Mouse (Mus musculus): ENCODE measurements around the gene Irf2bp1.

Gene Irf2bp1

GRCm38 (mm10) chr7:19000421-19000820 is 3.4 kb upstream of the Irf2bp1 start:
- DNase-seq (ENCODE audit: extremely low spot score, low read depth, low spot score): no peak

GRCm38 (mm10) chr7:19001066-19001806 is 2.6 kb upstream of the Irf2bp1 start:
- no peak for DNase-seq (ENCODE audit: extremely low spot score, low read depth, low spot score)

- DNase-seq (ENCODE audit: extremely low spot score, low read depth, low spot score): no peak
Observed at GRCm38 (mm10) chr7:19001807-19002085, 2.1 kb upstream of the Irf2bp1 start.

- DNase-seq (ENCODE audit: extremely low spot score, low read depth, low spot score): no peak
Observed at GRCm38 (mm10) chr7:19002115-19002514, 1.7 kb upstream of the Irf2bp1 start.

GRCm38 (mm10) chr7:19002848-19003498 is 871 bp upstream of the Irf2bp1 start:
- DNase-seq (ENCODE audit: extremely low spot score, low read depth, low spot score): peak; percentile 81

GRCm38 (mm10) chr7:19004631-19005079 is 811 bp downstream of the Irf2bp1 start:
- no peak for DNase-seq (ENCODE audit: extremely low spot score, low read depth, low spot score)

GRCm38 (mm10) chr7:19005417-19006121 is 1.7 kb downstream of the Irf2bp1 start:
- no peak for DNase-seq (ENCODE audit: extremely low spot score, low read depth, low spot score)

GRCm38 (mm10) chr7:19006476-19006875 is 2.6 kb downstream of the Irf2bp1 start:
- peak; percentile 80 for DNase-seq (ENCODE audit: extremely low spot score, low read depth, low spot score)

- DNase-seq (ENCODE audit: extremely low spot score, low read depth, low spot score): no peak
Observed at GRCm38 (mm10) chr7:19007026-19007977, 3.5 kb downstream of the Irf2bp1 start.

- DNase-seq (ENCODE audit: extremely low spot score, low read depth, low spot score): no peak
Observed at GRCm38 (mm10) chr7:19010581-19010980, 6.7 kb downstream of the Irf2bp1 start.

GRCm38 (mm10) chr7:19012025-19012621 is 8.3 kb downstream of the Irf2bp1 start:
- no peak for DNase-seq (ENCODE audit: extremely low spot score, low read depth, low spot score)

- DNase-seq (ENCODE audit: extremely low spot score, low read depth, low spot score): no peak
Observed at GRCm38 (mm10) chr7:19012882-19013281, 9.0 kb downstream of the Irf2bp1 start.

- DNase-seq (ENCODE audit: extremely low spot score, low read depth, low spot score): no peak
Observed at GRCm38 (mm10) chr7:19014452-19014851, 10.6 kb downstream of the Irf2bp1 start.

- DNase-seq (ENCODE audit: extremely low spot score, low read depth, low spot score): no peak
Observed at GRCm38 (mm10) chr7:19016042-19016441, 12.2 kb downstream of the Irf2bp1 start.

GRCm38 (mm10) chr7:19017909-19018308 is 14.1 kb downstream of the Irf2bp1 start:
- no peak for DNase-seq (ENCODE audit: extremely low spot score, low read depth, low spot score)

- no peak for DNase-seq (ENCODE audit: extremely low spot score, low read depth, low spot score)
Observed at GRCm38 (mm10) chr7:19021048-19021447, 17.2 kb downstream of the Irf2bp1 start.

GRCm38 (mm10) chr7:19022189-19022958 is 18.5 kb downstream of the Irf2bp1 start:
- no peak for DNase-seq (ENCODE audit: extremely low spot score, low read depth, low spot score)

GRCm38 (mm10) chr7:19023357-19023814 is 19.5 kb downstream of the Irf2bp1 start, which contains the start of gene Foxa3:
Gene Foxa3, minus strand, starts transcription at chr7:19023538.
- no peak for DNase-seq (ENCODE audit: extremely low spot score, low read depth, low spot score)

GRCm38 (mm10) chr7:19024096-19024506 is 20.3 kb downstream of the Irf2bp1 start, which contains the start of gene Sympk:
Gene Sympk, plus strand, starts transcription at chr7:19024377.
- DNase-seq (ENCODE audit: extremely low spot score, low read depth, low spot score): peak; percentile 79

Data from hindlimb bud, embryonic 11.5 days (tissue).